Mouse (Mus musculus) R1 (cell line): ENCODE data around the gene Nova2.

Experiments
- DNase-seq: peaks from one replicate; pipeline ENCODE4 v3.0.0-alpha.2; 2018; ENCODE audit warnings: low read depth, low spot score

Gene Nova2

DNA sequence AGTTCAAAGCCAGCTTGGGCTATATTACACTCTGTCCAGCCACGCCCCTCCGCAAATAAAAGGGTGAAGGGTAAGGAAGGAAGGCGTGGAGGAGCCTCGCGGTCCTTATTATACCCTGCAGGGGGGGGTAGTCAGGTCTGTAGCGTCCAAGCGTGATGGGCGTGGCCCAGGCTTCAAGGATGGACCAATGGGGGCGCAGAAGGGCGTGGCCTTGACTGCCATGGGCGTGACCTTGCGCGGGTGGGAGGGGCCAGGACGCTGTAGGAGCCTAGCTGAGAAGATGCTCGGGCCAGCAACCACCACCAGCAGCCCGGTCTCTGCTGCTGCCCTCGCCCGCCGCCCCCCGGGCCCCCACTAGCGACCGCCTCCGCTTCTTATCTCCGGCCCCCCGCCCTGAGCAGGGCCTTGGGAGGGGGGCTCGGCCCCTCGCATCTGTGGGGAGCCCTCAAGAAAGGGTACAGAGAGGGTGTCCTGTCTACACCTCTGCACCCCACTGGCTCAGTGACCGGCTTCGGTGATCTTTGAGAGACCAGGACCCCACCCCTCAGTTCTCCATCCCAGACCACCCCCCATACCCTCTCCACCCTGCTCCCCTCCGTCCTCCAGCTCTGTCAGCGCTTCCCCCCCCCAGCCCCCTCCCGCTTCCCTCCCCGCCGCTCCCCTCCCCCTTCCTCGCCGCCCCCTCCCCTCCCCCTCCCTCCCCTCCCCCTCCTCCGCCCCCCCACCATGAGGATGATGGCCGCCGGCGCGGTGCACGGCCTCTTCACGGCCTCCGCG lies at the start of gene Nova2:
TSS of gene Nova2 (plus strand) at position 727 of the 777 bp plus-strand sequence.
- peak; percentile 97 for DNase-seq

GRCm38 (mm10) chr7:18878691-18879090 lies 47.0 kb upstream of the Nova2 start:
- DNase-seq = no peak

DNA sequence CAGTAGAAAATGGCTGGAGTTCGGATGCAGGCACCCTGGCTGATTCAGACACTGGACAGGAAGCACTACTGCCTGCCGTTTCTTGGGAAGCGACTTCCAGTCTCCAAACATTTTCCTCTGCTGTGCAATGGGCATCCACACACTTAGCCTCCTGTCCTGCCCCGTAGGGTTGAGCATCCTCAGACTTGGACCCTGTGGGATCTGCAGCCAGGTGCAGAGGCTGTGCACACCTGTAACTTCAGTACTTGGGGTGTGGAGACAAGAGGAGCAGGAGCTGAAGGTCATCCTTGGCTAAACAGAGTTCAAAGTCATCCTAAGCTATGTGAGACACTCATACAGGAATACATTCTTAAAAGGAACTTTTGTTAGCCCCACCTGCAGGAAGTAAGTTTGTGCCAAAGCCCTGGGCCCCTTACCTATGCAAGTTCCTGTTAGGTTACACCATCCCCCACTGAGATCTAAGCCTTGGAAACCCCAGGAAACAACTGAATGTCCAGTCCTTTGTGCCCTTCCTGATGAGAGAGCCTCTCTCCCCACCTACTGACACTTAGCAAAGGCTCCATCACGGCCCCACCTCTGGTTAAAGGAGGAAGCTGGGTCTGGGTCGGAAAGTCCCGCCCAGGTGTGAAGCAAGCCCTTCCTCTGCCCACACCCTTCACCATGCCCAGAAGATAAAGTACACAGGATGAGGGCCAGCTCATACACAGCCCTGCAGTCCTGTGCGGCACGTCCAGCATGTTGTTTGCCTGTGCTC lies 41.5 kb upstream of the Nova2 start:
- DNase-seq = peak; percentile 69

GRCm38 (mm10) chr7:18884745-18885422 lies 40.8 kb upstream of the Nova2 start:
- peak; percentile 57 for DNase-seq

- no peak for DNase-seq
Measured at GRCm38 (mm10) chr7:18886963-18887362, 38.7 kb upstream of the Nova2 start.

- DNase-seq = no peak
Measured at GRCm38 (mm10) chr7:18890848-18891247, 34.8 kb upstream of the Nova2 start.

DNA sequence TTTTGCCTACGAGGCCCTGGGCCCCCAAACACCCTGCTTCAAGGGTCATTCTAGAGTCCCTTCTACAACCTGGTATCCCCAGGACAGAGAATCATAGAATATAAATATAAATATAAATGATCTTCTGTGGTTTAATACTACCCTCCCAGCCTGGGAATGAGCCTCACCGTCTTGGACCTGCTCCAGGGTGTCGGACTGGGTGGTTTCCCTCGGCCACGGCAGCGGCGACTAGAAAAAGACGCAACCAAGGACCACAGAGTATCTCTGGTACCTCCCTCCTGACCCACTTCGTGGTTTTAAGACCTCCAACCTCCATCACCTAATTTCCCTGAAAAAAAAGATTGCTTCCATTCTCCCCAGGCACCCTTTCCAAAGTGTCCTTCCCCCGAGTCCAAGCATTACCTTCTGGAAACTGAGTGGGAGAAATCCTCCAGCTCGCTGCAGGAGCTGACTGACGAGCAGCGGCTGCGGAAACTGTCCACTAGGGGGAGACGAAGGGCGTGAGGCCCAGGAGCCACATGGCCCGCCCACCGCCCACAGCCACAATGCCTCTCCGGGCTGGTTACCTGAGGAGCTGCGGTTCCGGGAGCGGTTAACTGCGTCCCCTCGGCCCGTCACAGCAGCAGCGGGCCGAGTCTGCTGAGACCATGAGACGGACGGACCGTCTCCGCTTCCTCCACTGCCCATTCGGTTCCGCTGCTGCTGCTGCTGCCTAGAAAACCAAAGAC lies 33.7 kb upstream of the Nova2 start:
- DNase-seq = peak; percentile 87

GRCm38 (mm10) chr7:18893009-18893408 lies 32.7 kb upstream of the Nova2 start:
- DNase-seq = no peak

DNA sequence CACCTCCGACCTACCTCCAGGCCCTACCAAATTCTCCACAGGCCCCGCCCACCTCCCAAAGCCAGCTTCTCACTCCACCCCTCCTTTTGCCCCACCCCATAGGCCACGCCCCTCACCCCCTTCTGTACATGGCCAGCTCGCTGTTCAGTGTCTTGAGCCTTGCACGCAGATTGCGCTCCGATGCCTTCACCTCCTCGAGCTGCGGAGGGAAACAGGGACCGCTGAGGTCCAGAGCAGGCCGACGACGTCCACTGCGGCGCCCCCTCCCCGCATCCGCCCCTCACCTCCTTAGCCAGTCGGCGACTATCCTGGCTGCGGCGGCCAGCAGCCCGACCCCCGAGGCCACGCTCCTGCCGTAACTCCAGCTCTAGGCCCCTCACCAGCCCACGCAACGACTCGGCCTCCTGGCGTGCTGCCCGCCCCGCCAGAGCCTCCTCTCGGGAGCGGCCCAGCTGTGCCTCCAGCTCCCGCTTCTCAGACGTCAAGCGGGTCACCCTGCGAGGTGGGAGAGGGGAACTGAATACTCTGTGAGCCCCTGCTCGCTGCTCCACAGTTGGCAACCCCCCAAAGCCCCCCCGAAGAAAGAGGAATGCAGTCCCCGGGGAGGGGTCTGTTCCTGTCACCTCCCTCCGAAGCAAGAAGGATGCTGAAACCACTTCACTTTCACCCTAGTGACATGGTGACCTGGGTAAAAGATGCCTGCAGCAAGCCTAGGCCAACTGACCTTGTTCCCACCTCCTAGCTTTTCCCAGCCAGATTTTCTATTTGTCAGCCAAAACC lies 31.8 kb upstream of the Nova2 start:
- peak; percentile 87 for DNase-seq

DNA sequence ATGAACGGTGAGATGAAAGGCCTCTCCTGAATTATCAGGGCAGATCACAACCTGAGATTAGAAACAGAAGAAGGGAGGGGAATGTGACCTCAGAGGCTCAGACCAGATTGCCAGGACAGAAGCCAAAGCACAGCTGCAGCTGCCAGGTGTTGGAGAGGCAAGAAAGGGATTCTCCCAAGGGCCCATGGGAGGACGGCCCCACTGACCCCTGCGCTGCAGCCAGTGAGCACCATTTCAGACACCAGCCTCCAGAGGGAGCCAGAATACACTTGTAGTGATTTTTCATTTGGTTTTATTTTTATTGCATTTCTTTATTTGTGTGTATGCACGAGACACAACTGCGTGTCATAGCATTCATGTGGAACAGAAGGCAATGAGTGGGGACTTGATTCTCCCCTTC lies 29.2 kb upstream of the Nova2 start:
- no peak for DNase-seq

DNA sequence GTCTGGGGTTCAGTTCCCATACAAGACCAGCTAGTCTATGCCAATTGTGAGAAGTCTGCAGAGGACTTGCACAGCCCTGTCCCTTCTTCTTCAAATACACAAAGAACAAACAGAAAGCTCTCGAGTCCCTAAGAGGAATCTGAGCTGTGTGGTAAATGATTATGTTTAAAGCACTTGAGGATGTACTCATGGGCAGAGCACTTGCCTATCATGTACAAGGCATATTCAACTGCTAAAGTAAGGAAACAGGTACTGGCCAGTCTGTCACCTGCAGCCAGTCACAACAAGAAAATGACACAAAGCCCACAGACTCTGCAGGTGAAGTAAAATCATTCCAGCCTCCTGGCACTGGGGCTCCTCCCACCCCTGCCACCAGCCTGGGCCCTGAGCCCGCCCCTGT lies 25.2 kb upstream of the Nova2 start:
- no peak for DNase-seq

DNA sequence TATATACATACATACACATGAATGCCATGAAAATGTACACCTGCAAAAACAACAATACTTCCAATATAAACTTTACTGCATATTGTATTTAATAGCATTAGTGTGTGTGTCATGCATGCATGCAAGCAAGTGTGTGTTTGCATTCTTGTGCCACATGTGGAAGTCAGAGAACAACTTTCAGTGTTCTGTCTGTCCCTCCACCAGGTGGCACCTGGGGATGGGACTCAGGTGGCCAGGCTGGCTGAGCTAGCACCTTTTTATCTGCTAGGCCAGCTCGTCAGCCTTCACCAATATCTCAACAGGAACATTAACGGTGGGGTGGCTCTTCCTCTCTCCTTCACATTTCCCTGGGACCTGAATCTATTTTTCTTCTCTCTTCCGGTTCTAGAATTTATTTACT lies 23.2 kb upstream of the Nova2 start:
- DNase-seq = no peak

DNA sequence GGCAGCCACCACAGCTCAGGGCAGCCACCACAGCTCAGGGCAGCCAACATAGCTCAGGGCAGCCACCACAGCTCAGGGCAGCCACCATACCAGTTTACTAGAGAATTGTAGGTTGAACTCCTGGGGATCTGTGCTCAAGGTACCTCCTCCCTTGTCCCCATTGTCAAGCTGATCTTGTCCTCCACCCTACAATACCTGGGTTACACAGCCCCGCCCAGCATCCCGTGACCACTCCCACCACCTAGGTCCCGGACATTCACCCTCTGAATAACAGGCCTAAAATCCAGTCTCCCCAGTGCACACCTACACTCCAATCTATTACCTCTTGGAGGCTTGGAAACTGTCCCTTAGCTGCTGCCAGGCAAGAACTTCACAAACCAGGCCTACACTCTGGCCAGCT lies 20.7 kb upstream of the Nova2 start:
- DNase-seq = peak; percentile 63

DNA sequence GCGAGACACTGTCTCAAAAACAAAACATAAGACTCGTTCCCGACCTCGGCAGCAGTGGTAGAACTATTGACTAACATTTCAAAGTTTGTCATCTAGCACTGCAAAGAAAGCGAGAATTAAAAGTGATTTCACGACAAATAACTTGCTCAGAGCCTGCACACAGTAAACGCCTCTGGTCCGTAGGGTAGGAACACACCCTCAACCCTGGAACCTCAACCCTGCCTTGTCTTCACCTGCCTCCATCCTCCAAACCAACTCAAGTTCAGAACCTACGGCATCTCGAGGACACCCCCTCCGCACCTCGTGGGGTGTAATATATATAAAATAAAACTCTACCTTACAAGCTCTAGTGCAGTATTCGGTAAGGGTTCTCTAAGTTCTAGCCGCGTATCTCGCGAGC lies 15.9 kb upstream of the Nova2 start:
- no peak for DNase-seq

GRCm38 (mm10) chr7:18910241-18910831 lies 15.4 kb upstream of the Nova2 start, which contains the start of gene Ccdc61:
TSS of gene Ccdc61 (minus strand) at chr7:18910415.
- peak; percentile 100 for DNase-seq

DNA sequence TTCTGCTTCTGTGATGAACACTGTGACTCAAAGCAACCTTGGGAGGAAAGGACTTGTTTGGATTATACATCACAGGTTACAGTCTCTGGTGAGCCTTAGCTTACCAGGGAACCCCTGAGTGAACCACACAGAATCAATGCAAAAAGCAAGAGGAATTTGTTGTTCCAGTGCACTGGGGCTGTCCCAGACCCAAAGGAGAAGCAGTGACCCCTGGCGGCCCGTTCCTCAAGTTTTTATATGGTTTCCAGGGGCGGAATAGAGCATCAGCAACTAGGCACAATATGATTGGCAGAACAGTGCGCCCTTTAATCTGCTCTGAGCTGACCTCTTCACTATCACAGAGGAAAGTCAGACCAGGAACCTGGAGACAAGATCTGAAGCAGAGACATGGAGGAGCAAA lies 9.4 kb upstream of the Nova2 start:
- no peak for DNase-seq

DNA sequence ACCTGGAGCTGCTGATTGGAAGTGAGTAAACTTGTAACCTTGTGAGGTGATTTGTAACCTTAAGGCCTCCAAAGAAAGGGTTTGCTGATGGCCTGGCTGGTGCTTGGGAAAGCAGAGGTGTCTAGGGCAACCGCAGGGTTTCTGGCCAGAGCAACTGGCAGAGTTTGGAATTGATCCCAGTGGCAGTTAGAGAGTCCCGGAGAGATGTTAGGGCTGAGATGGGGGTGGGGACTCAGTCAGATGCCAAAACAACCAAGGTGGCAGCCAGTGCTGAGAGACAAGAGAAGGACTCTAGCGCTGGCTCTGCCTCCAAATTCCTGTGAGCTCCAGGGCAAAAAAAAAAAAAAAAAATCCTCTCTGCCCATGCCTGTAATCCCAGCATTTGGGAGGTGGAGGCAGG lies 7.8 kb upstream of the Nova2 start:
- DNase-seq = no peak

- peak; percentile 84 for DNase-seq
Measured at GRCm38 (mm10) chr7:18921069-18921468, 4.6 kb upstream of the Nova2 start.

GRCm38 (mm10) chr7:18922807-18923206 lies 2.9 kb upstream of the Nova2 start:
- peak; percentile 44 for DNase-seq

DNA sequence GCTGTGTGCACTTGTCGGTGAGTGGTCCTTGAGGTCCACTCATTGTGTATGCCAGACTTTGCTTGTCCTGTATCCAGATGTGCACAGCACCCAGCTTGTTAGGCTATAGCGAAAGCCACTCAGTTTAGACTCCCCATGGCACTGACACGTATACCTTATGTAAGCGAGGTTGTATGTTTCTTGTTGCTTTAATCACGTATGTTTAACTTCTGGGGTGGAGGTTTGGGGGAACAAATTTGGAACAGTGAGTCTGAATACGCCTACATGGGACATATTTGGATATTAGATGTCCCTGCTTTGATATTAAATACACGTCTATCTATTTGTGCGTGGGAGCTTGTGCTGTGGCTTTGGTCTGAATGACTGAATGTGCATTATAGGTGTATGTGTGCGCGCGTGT lies 2.4 kb upstream of the Nova2 start:
- DNase-seq = no peak
